Mouse (Mus musculus) thymus, adult 2 months (tissue): Measurements from ENCODE around the gene Dcaf4.

Experiments used
- CTCF ChIP-seq: fragments of 200-500 bp; IDR thresholded peaks from 2 replicates; pipeline ENCODE4 v1.5.1; 2012; ENCODE audit warnings: mild to moderate bottlenecking, control low read depth, low read length, moderate library complexity, borderline replicate concordance; ENCODE audit not compliant: control insufficient read depth, poor library complexity, insufficient read depth; ENCODE audit errors: extremely low read depth
- POLR2A ChIP-seq: fragments of 200-500 bp; IDR thresholded peaks from 2 replicates; pipeline ENCODE4 v1.6.1; 2012; ENCODE audit warnings: mild to moderate bottlenecking, low read length, control low read depth, moderate library complexity; ENCODE audit not compliant: control insufficient read depth, poor library complexity, insufficient read depth; ENCODE audit errors: extremely low read depth

GRCm38 (mm10) chr12:83499256-83499655, 21.0 kb upstream of the Dcaf4 start:
- no peak for TF ChIP-seq CTCF
- no peak for TF ChIP-seq POLR2A
